Mouse (Mus musculus): ENCODE data around the gene Atg7. TPM values are rescaled to one million over a fixed set of nuclear protein-coding genes. Genes with fewer than 3 reads are reported as not detected.

Atg7 gene
- polyA plus RNA-seq, 1 experiment = 18.7 TPM

DNA sequence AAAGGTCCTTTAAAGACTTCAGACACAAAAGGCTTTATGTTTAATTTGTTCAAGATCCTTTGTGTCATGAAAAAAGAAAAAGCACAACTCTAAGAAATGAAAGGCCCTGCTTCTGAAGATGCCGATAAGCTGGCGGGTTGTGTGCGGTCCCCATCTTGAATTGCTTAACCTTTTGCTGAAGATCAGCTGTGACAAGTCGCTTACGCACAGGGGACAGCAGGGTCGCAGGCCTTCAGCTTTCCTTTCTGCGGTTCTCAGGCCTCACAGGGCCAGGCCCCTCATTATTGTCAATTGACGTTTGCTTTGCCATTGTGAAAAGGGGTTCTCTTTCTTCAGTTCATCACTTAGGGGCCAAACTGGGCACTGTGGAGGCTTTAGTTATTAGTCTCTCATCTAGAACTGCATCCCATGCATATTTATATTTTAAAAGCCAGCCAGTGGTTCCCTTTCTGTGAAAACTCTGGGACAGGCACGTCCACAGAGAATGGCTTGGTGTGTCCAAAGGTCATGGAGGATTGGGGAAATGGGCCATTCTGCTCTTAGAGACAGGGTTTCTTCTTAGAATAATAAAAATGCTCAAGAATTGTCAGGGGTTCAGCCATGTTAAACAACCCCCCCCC, 39.3 kb downstream of the Atg7 start:
- Histone ChIP-seq H3K36me3 (ENCODE audit: control insufficient read depth, insufficient read depth) (peaks cover 6% of the 10 kb centered on the region), H3ac (ENCODE audit: control insufficient read depth, insufficient read length) (no peak overlapping the region), H3K4me2 (ENCODE audit: low read depth) (no peak overlapping the region), H3K4me3 (no peak overlapping the region), H3K79me2 (ENCODE audit: control insufficient read depth, insufficient read depth) (no peaks in the 10 kb centered on the region), H3K27me3 (ENCODE audit: control insufficient read depth, insufficient read depth, insufficient read length) (no peaks in the 10 kb centered on the region)
- TF ChIP-seq MYOD1 (IDR thresholded peaks at IDR 0.05; ENCODE audit: control insufficient read depth in 1 of 3, insufficient read length in 2 of 3, low read depth in 2 of 3) (no peak), SRF (IDR thresholded peaks at IDR 0.05; ENCODE audit: control insufficient read depth, insufficient read length, low read depth) (no peak), TCF3 (IDR thresholded peaks at IDR 0.05; ENCODE audit: insufficient read length, low read depth) (no peak), POLR2A (IDR thresholded peaks at IDR 0.05; ENCODE audit: insufficient read length, low read depth) (no peak), TCF12 (IDR thresholded peaks at IDR 0.05; ENCODE audit: insufficient read depth, poor library complexity, severe bottlenecking) (no peak), E2F4 (IDR thresholded peaks at IDR 0.05; ENCODE audit: insufficient read depth) (no peak), USF1 (IDR thresholded peaks at IDR 0.05; ENCODE audit: low read depth) (no peak), POLR2AphosphoS2 (IDR thresholded peaks at IDR 0.05; ENCODE audit: insufficient read length, low read depth) (no peak), REST (IDR thresholded peaks at IDR 0.05; ENCODE audit: insufficient read depth, insufficient read length) (no peak), CEBPB (IDR thresholded peaks at IDR 0.05; ENCODE audit: insufficient read depth, poor library complexity, severe bottlenecking) (no peak), MYOG (IDR thresholded peaks at IDR 0.05; ENCODE audit: control insufficient read depth in 1 of 3, insufficient read depth in 1 of 3, insufficient read length in 2 of 3, low read depth in 2 of 3) (no peak), MAX (IDR thresholded peaks at IDR 0.05; ENCODE audit: low read depth) (no peak)

DNA sequence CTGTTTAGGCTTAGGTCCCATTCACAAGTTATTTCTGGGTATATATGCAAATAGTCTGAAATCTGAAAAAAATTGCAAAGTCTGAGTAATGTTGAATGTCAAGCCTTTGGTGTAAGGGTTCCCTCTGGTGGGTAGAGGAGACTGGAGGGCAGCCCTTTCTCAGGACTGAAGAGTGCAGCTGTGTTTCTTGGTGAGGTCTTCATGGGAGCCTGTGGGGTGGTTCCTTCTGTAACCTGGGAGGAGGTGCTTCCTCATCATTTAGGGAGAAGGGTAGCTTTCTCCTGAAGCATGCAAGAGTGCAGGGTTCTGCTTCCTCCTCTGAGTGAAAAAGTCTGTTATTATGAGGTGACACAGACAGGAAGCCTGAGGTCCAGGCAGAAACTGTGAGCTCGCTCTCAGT, 40.8 kb downstream of the Atg7 start:
- H3K36me3 ChIP-seq (ENCODE audit: control insufficient read depth, insufficient read depth) = peaks cover 6% of the 10 kb centered on the region
- H3K4me3 ChIP-seq = no peak overlapping the region
- no peaks in the 10 kb centered on the region for H3K79me2 ChIP-seq (ENCODE audit: control insufficient read depth, insufficient read depth)
- no peak for TF ChIP-seq USF1 (IDR thresholded peaks at IDR 0.05; ENCODE audit: low read depth)
- no peak for TF ChIP-seq REST (IDR thresholded peaks at IDR 0.05; ENCODE audit: insufficient read depth, insufficient read length)
- TF ChIP-seq E2F4 (IDR thresholded peaks at IDR 0.05; ENCODE audit: insufficient read depth) = no peak
- no peak for TF ChIP-seq TCF12 (IDR thresholded peaks at IDR 0.05; ENCODE audit: insufficient read depth, poor library complexity, severe bottlenecking)
- no peak for TF ChIP-seq POLR2A (IDR thresholded peaks at IDR 0.05; ENCODE audit: insufficient read length, low read depth)
- TF ChIP-seq POLR2AphosphoS2 (IDR thresholded peaks at IDR 0.05; ENCODE audit: insufficient read length, low read depth) = no peak
- TF ChIP-seq MYOG (IDR thresholded peaks at IDR 0.05; ENCODE audit: control insufficient read depth in 1 of 3, insufficient read depth in 1 of 3, insufficient read length in 2 of 3, low read depth in 2 of 3) = no peak
- no peak for TF ChIP-seq MYOD1 (IDR thresholded peaks at IDR 0.05; ENCODE audit: control insufficient read depth in 1 of 3, insufficient read length in 2 of 3, low read depth in 2 of 3)
- TF ChIP-seq TCF3 (IDR thresholded peaks at IDR 0.05; ENCODE audit: insufficient read length, low read depth) = no peak
- no peak for TF ChIP-seq CEBPB (IDR thresholded peaks at IDR 0.05; ENCODE audit: insufficient read depth, poor library complexity, severe bottlenecking)
- no peak for TF ChIP-seq MAX (IDR thresholded peaks at IDR 0.05; ENCODE audit: low read depth)
- TF ChIP-seq SRF (IDR thresholded peaks at IDR 0.05; ENCODE audit: control insufficient read depth, insufficient read length, low read depth) = no peak
- H3ac ChIP-seq (ENCODE audit: control insufficient read depth, insufficient read length) = no peak overlapping the region
- H3K27me3 ChIP-seq (ENCODE audit: control insufficient read depth, insufficient read depth, insufficient read length) = no peaks in the 10 kb centered on the region
- no peak overlapping the region for H3K4me2 ChIP-seq (ENCODE audit: low read depth)

DNA sequence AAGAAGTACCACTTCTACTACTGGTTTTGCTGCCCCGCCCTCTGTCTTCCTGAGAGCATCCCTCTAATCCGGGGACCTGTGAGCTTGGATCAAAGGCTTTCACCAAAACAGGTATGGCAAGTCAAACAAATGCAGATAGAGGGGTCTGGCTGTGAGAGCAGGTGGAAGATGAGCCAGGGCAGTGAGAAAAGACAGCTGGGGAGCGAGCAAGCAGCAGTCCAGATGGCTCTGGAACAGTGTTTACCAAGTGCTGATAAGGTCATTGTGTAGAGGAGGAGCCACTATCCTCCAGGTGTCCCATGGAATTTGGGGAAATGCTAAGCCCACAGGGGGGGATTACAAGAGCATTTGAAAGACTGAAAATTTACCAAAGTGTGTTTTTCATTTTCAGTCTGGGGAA, 41.5 kb downstream of the Atg7 start:
- H3K4me3 ChIP-seq = no peak overlapping the region
- H3K4me2 ChIP-seq (ENCODE audit: low read depth) = no peak overlapping the region
- no peaks in the 10 kb centered on the region for H3K27me3 ChIP-seq (ENCODE audit: control insufficient read depth, insufficient read depth, insufficient read length)
- H3K79me2 ChIP-seq (ENCODE audit: control insufficient read depth, insufficient read depth) = no peaks in the 10 kb centered on the region
- TF ChIP-seq USF1 (IDR thresholded peaks at IDR 0.05; ENCODE audit: low read depth) (no peak), POLR2AphosphoS2 (IDR thresholded peaks at IDR 0.05; ENCODE audit: insufficient read length, low read depth) (no peak), MYOG (IDR thresholded peaks at IDR 0.05; ENCODE audit: control insufficient read depth in 1 of 3, insufficient read depth in 1 of 3, insufficient read length in 2 of 3, low read depth in 2 of 3) (no peak)
- no peak overlapping the region for H3ac ChIP-seq (ENCODE audit: control insufficient read depth, insufficient read length)
- H3K36me3 ChIP-seq (ENCODE audit: control insufficient read depth, insufficient read depth) = peaks cover 6% of the 10 kb centered on the region

DNA sequence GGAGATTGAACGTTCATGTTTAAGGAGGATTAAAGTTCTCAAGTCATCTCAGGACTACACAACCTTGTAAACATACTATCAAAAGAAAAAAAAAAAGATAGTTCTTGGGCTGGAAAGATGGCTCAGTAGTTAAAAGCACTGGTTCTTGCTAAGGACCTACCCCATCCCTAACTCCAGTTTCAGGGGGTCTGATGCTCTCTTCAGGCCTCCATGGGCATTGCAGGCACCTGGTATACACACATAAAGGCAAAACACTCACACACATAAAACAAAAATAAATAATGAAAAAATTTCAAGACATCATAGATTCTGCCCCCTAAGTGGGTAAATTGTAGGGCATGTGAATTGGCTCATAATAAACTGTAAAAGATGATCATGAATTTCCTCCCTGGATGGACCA, 42.5 kb downstream of the Atg7 start:
- peaks cover 6% of the 10 kb centered on the region for H3K36me3 ChIP-seq (ENCODE audit: control insufficient read depth, insufficient read depth)
- no peaks in the 10 kb centered on the region for H3K79me2 ChIP-seq (ENCODE audit: control insufficient read depth, insufficient read depth)
- H3ac ChIP-seq (ENCODE audit: control insufficient read depth, insufficient read length) = no peak overlapping the region
- H3K27me3 ChIP-seq (ENCODE audit: control insufficient read depth, insufficient read depth, insufficient read length) = no peaks in the 10 kb centered on the region
- H3K4me3 ChIP-seq = no peak overlapping the region
- no peak overlapping the region for H3K4me2 ChIP-seq (ENCODE audit: low read depth)
- TF ChIP-seq TCF12 (IDR thresholded peaks at IDR 0.05; ENCODE audit: insufficient read depth, poor library complexity, severe bottlenecking) (no peak), POLR2A (IDR thresholded peaks at IDR 0.05; ENCODE audit: insufficient read length, low read depth) (no peak), E2F4 (IDR thresholded peaks at IDR 0.05; ENCODE audit: insufficient read depth) (no peak), SRF (IDR thresholded peaks at IDR 0.05; ENCODE audit: control insufficient read depth, insufficient read length, low read depth) (no peak), POLR2AphosphoS2 (IDR thresholded peaks at IDR 0.05; ENCODE audit: insufficient read length, low read depth) (no peak), CEBPB (IDR thresholded peaks at IDR 0.05; ENCODE audit: insufficient read depth, poor library complexity, severe bottlenecking) (no peak), MYOD1 (IDR thresholded peaks at IDR 0.05; ENCODE audit: control insufficient read depth in 1 of 3, insufficient read length in 2 of 3, low read depth in 2 of 3) (no peak), MYOG (IDR thresholded peaks at IDR 0.05; ENCODE audit: control insufficient read depth in 1 of 3, insufficient read depth in 1 of 3, insufficient read length in 2 of 3, low read depth in 2 of 3) (no peak), REST (IDR thresholded peaks at IDR 0.05; ENCODE audit: insufficient read depth, insufficient read length) (no peak), TCF3 (IDR thresholded peaks at IDR 0.05; ENCODE audit: insufficient read length, low read depth) (no peak), MAX (IDR thresholded peaks at IDR 0.05; ENCODE audit: low read depth) (no peak), USF1 (IDR thresholded peaks at IDR 0.05; ENCODE audit: low read depth) (no peak)

All from myocyte (in vitro differentiated cells).